Mouse (Mus musculus): Measurements from ENCODE around the gene Epas1.

The Epas1 gene

GRCm38 (mm10) chr17:86788316-86788715 is 34.8 kb downstream of the Epas1 start:
- DNase-seq (ENCODE audit: low spot score) = no peak

- no peak for DNase-seq (ENCODE audit: low spot score)
Observed at GRCm38 (mm10) chr17:86791925-86792324, 38.4 kb downstream of the Epas1 start.

GRCm38 (mm10) chr17:86795773-86796172 is 42.3 kb downstream of the Epas1 start:
- DNase-seq (ENCODE audit: low spot score) = no peak

GRCm38 (mm10) chr17:86797031-86797430 is 43.5 kb downstream of the Epas1 start:
- DNase-seq (ENCODE audit: low spot score) = no peak

- no peak for DNase-seq (ENCODE audit: low spot score)
Observed at GRCm38 (mm10) chr17:86798460-86798859, 45.0 kb downstream of the Epas1 start.

GRCm38 (mm10) chr17:86798951-86799350 is 45.5 kb downstream of the Epas1 start:
- DNase-seq (ENCODE audit: low spot score) = no peak

- DNase-seq (ENCODE audit: low spot score) = peak; percentile 65
Observed at GRCm38 (mm10) chr17:86800535-86800934, 47.0 kb downstream of the Epas1 start.

GRCm38 (mm10) chr17:86801213-86801815 is 47.8 kb downstream of the Epas1 start:
- peak; percentile 63 for DNase-seq (ENCODE audit: low spot score)

- DNase-seq (ENCODE audit: low spot score) = peak; percentile 77
Observed at GRCm38 (mm10) chr17:86801876-86802275, 48.4 kb downstream of the Epas1 start.

- DNase-seq (ENCODE audit: low spot score) = peak; percentile 74
Observed at GRCm38 (mm10) chr17:86802351-86802985, 49.0 kb downstream of the Epas1 start.

GRCm38 (mm10) chr17:86803147-86803546 is 49.6 kb downstream of the Epas1 start:
- DNase-seq (ENCODE audit: low spot score) = no peak

GRCm38 (mm10) chr17:86803653-86804052 is 50.2 kb downstream of the Epas1 start:
- no peak for DNase-seq (ENCODE audit: low spot score)

GRCm38 (mm10) chr17:86812029-86812428 is 58.5 kb downstream of the Epas1 start:
- peak; percentile 45 for DNase-seq (ENCODE audit: low spot score)

- peak; percentile 46 for DNase-seq (ENCODE audit: low spot score)
Observed at GRCm38 (mm10) chr17:86814320-86814719, 60.8 kb downstream of the Epas1 start.

- DNase-seq (ENCODE audit: low spot score) = peak; percentile 85
Observed at GRCm38 (mm10) chr17:86815016-86815865, 61.7 kb downstream of the Epas1 start.

GRCm38 (mm10) chr17:86822017-86822737 is 68.7 kb downstream of the Epas1 start:
- DNase-seq (ENCODE audit: low spot score) = peak; percentile 55

GRCm38 (mm10) chr17:86824502-86825162 is 71.1 kb downstream of the Epas1 start:
- no peak for DNase-seq (ENCODE audit: low spot score)

GRCm38 (mm10) chr17:86825163-86825902 is 71.8 kb downstream of the Epas1 start:
- DNase-seq (ENCODE audit: low spot score) = no peak

GRCm38 (mm10) chr17:86826376-86826775 is 72.9 kb downstream of the Epas1 start:
- no peak for DNase-seq (ENCODE audit: low spot score)

GRCm38 (mm10) chr17:86827391-86828165 is 74.1 kb downstream of the Epas1 start:
- no peak for DNase-seq (ENCODE audit: low spot score)
